Mouse (Mus musculus) hindbrain, embryonic 15.5 days (tissue): Measurements from ENCODE around the gene Erg. TPM values are rescaled to one million over a fixed set of nuclear protein-coding genes. Genes with fewer than 3 reads are reported as not detected.

Source experiments
- ATAC-seq: fragments of 200-750 bp; cut with Nextera tagmentation; 2 replicates; pipeline ENCODE4 v1.8.0; 2017; ENCODE audit warnings: low read depth, moderate number of reproducible peaks, moderate TSS enrichment; ENCODE audit not compliant: low FRiP score
- H3K27ac ChIP-seq: fragments of 300-500 bp; sonication (generic); replicated peaks from 2 replicates; pipeline ENCODE4 v1.5.1; 2015; ENCODE audit warnings: mild to moderate bottlenecking, inconsistent platforms
- H3K27me3 ChIP-seq: fragments of 300-500 bp; sonication (generic); 2 replicates; pipeline ENCODE4 v1.6.1; 2015; ENCODE audit warnings: control low read depth, inconsistent platforms
- H3K36me3 ChIP-seq: fragments of 300-500 bp; sonication (generic); 2 replicates; pipeline ENCODE4 v1.6.1; 2015; ENCODE audit warnings: control low read depth, inconsistent platforms
- H3K4me1 ChIP-seq: fragments of 300-500 bp; sonication (generic); replicated peaks from 2 replicates; pipeline ENCODE4 v1.6.1; 2015; ENCODE audit warnings: control low read depth, inconsistent platforms
- H3K4me2 ChIP-seq: fragments of 300-500 bp; sonication (generic); 2 replicates; pipeline ENCODE4 v1.6.1; 2015; ENCODE audit warnings: moderate library complexity, mild to moderate bottlenecking, inconsistent platforms
- H3K4me3 ChIP-seq: fragments of 300-500 bp; sonication (generic); 2 replicates; pipeline ENCODE4 v1.5.1; 2015; ENCODE audit warnings: mild to moderate bottlenecking, inconsistent platforms
- H3K9ac ChIP-seq: fragments of 300-500 bp; sonication (generic); 2 replicates; pipeline ENCODE4 v1.6.1; 2015; ENCODE audit warnings: inconsistent platforms
- H3K9me3 ChIP-seq: fragments of 300-500 bp; sonication (generic); 2 replicates; pipeline ENCODE4 v1.6.1; 2016; ENCODE audit warnings: control low read depth, inconsistent platforms
- WGBS: fragments of 180-500 bp; shearing (Covaris S2); methylation state at CpG from one replicate; pipeline ENCODE4 v1.1.7; 2015; 5-methylcytosine and 5-hydroxymethylcytosine counted together
- polyA plus RNA-seq: library from polyadenylated mRNA; unstranded; fragments of >200 nt; fragmentation: Nextera tagmentation; extraction: Ambion mirVana; gene quantifications from 2 replicates; pipeline ENCODE4 v1.2.1, GENCODE M21; 2015

Erg gene
- polyA plus RNA-seq, 1 experiment from 2014 or later, result 2.6 TPM

DNA sequence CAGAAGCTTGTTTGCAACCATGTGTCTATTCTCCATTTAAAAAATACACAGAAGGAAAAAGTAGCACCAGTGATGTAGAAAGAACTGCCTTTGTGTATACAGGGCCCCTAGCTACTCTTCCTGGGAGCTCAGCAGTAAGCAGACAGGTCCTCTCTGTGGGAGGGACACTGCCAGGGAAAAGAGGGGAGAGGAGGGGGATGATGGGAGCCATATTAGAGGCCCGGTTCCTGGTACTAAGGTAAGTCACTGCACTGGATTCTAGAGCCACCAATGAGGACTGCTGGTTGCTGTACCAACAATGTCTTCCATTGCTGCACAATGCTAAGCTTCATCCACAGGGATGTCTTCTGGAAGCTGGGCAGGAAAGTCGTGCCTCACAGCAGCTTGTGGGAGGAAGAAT is 80.3 kb downstream of the Erg start:
- no peaks in the 10 kb centered on the region for H3K4me1 ChIP-seq
- no peaks in the 10 kb centered on the region for H3K27me3 ChIP-seq
- H3K4me3 ChIP-seq, result no peak overlapping the region
- no peaks in the 10 kb centered on the region for H3K9me3 ChIP-seq
- ATAC-seq, result no peak
- H3K9ac ChIP-seq, result no peak overlapping the region
- no peaks in the 10 kb centered on the region for H3K36me3 ChIP-seq
- H3K27ac ChIP-seq, result no peak overlapping the region
- WGBS, result 85% methylated on average over 2 of the region's 2 CpGs
- no peak overlapping the region for H3K4me2 ChIP-seq

DNA sequence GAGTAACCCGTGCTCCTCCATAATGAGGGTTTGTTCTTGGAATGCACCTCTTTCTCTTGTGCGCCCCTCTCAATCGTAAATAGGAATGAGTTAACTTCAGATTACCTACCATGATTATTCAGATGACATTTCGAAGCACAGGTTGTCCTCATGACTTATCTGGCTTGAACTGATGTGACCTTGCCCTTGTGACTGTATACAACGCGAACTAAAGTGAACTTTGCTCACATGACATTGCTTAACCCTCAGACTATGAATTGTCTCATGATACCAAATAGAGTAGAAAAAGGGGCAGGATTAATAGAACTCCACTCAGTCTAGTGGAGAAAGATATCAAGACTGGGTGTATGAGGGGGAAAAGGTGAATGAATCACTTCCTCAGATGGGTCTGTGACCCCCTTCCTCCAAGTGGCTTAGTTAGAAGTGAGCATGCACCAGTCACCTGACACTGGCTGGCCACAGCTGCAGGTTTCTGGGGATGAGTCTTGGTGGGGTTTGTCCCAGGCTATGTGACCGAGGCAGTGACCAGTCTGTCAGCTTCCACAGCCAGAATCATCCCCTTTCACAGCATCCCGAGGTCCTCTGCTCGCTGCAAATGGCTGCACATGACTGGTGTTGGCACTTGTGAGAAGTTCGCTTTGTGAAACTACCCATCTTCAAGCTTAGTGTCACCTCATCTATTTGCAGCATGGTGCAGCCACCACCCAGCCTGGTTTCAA is 89.7 kb downstream of the Erg start:
- H3K36me3 ChIP-seq, result no peaks in the 10 kb centered on the region
- no peaks in the 10 kb centered on the region for H3K4me1 ChIP-seq
- ATAC-seq, result no peak
- H3K9me3 ChIP-seq, result no peaks in the 10 kb centered on the region
- no peak overlapping the region for H3K4me2 ChIP-seq
- no peak overlapping the region for H3K27ac ChIP-seq
- no peak overlapping the region for H3K4me3 ChIP-seq
- 91% methylated on average over 10 of the region's 10 CpGs for WGBS
- H3K9ac ChIP-seq, result no peak overlapping the region
- no peaks in the 10 kb centered on the region for H3K27me3 ChIP-seq

DNA sequence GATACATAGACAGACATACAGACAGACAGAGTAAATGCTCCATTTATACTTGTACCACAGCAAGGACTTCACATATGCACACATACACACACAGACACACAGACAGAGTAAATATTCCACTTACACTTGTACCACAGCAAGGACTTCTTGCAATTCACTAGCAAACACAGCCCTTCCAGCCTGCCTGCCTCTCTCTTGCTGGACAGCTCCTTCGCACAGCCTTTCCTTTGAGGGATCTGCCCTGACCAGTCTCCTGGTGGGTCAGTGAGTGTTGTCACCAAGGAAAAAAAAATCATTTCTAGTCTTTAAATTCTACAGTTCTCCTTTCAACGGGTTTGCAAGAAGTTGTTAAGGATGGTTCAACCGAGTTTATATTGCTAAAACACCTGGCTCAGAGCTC is 92.3 kb downstream of the Erg start:
- Histone ChIP-seq H3K4me1 (no peaks in the 10 kb centered on the region), H3K27me3 (no peaks in the 10 kb centered on the region), H3K9ac (no peak overlapping the region), H3K4me2 (no peak overlapping the region), H3K27ac (no peak overlapping the region), H3K9me3 (no peaks in the 10 kb centered on the region), H3K36me3 (no peaks in the 10 kb centered on the region), H3K4me3 (no peak overlapping the region)
- no peak for ATAC-seq
- WGBS, result 65% methylated on average over 3 of the region's 3 CpGs

DNA sequence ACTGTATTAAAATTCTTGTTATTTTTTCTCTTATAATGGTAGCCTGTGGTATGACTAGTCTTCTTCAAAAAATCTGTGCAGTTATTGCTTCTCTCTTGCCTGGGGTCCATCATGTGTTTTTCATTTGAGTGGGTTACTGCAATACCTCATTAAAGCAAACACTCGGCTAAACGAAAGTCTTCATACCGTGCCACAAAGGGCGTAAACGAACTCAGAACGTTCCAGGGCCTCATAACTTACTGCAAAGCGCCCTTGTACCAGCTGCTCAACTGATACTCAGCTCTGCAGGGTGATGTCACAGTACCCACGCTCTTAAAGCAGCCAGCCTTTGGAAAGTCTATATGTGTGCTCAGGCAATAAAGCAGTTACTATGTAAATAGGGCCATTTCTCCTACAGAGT is 93.1 kb downstream of the Erg start:
- H3K4me2 ChIP-seq, result no peak overlapping the region
- no peaks in the 10 kb centered on the region for H3K36me3 ChIP-seq
- 70% methylated on average over 8 of the region's 8 CpGs for WGBS
- ATAC-seq, result no peak
- no peak overlapping the region for H3K9ac ChIP-seq
- H3K9me3 ChIP-seq, result no peaks in the 10 kb centered on the region
- H3K27me3 ChIP-seq, result no peaks in the 10 kb centered on the region
- no peaks in the 10 kb centered on the region for H3K4me1 ChIP-seq
- no peak overlapping the region for H3K27ac ChIP-seq
- H3K4me3 ChIP-seq, result no peak overlapping the region

DNA sequence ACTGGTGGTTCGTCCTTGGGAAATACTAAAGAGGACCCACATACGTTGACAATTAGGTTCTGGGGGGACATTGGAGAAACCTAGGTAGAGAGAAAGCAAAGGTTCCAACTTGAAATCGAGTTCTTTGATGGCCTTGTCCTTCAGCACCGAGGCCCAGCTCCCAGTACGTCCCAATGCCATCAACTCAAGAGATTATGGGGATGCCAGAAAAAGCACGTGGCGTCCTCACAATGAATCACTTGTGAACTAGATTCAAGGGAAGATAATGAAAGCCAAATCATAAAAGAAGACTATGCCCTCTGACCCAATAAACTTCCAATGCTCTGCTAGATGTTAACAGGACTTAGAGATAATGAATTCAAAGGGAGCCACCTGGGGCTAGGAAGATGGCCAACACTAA is 94.2 kb downstream of the Erg start:
- Histone ChIP-seq H3K36me3 (no peaks in the 10 kb centered on the region), H3K4me2 (no peak overlapping the region), H3K27me3 (no peaks in the 10 kb centered on the region), H3K4me3 (no peak overlapping the region), H3K9me3 (no peaks in the 10 kb centered on the region), H3K27ac (no peak overlapping the region), H3K9ac (no peak overlapping the region), H3K4me1 (no peaks in the 10 kb centered on the region)
- WGBS, result 83% methylated on average over 7 of the region's 7 CpGs
- no peak for ATAC-seq

DNA sequence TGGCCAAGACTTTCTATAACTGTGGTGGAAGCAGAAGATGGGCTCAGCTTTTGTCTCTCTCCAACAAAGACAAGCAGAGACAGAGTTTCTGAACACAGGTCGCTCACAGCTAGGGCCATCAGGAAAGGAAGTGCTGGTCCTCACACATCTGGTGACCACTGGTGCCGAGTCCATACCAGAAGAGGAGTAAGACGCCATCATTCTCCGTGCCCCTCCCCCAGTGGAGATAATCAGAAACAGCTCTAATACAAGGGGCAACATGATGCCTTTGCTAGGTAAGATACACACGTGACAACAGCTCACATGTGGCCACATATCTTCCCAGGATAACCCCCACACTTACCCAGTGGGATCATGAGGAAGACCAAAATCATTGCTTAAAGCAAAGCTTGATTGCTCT is 96.0 kb downstream of the Erg start:
- H3K4me2 ChIP-seq, result no peak overlapping the region
- no peak overlapping the region for H3K27ac ChIP-seq
- no peaks in the 10 kb centered on the region for H3K4me1 ChIP-seq
- H3K27me3 ChIP-seq, result no peaks in the 10 kb centered on the region
- H3K36me3 ChIP-seq, result no peaks in the 10 kb centered on the region
- H3K9me3 ChIP-seq, result no peaks in the 10 kb centered on the region
- 88% methylated on average over 5 of the region's 5 CpGs for WGBS
- no peak for ATAC-seq
- H3K9ac ChIP-seq, result no peak overlapping the region
- no peak overlapping the region for H3K4me3 ChIP-seq

DNA sequence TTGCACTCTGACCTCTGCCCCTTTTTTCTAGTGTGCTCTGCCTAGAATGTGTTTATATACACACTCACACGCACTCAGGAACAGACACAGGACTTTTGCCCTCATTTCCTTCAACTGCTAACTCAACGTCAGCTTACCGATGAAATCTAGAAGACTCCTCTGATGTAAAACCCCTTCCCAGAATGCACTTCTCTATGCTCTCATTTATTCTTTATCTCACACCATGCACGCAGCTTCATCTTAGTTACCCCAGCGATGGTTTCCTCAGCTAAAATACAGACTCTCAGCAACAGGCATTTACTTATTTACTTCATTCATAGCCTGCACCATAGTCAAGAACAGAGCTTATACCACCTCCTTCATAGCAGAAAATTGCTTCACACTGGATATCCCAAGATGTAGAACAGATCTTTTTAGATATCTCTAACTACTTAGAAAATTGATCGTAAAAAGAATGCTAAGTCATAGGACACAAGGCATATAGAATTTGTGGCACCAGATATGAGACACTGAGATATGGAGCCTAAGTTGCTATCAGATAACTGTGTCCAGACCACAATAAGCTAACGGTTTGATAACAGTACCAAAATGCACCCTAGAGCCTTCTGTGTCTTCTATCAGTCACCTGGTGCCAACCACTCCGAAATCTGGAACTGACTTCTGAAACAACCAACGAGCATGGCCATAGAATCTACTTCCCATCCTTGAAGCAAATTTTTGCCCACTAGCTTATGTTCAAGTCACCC is 98.6 kb downstream of the Erg start:
- 83% methylated on average over 9 of the region's 9 CpGs for WGBS
- ATAC-seq, result no peak
- Histone ChIP-seq H3K9ac (no peak overlapping the region), H3K36me3 (no peaks in the 10 kb centered on the region), H3K9me3 (no peaks in the 10 kb centered on the region), H3K4me1 (no peaks in the 10 kb centered on the region), H3K27ac (no peak overlapping the region), H3K4me3 (no peak overlapping the region), H3K27me3 (no peaks in the 10 kb centered on the region), H3K4me2 (no peak overlapping the region)

DNA sequence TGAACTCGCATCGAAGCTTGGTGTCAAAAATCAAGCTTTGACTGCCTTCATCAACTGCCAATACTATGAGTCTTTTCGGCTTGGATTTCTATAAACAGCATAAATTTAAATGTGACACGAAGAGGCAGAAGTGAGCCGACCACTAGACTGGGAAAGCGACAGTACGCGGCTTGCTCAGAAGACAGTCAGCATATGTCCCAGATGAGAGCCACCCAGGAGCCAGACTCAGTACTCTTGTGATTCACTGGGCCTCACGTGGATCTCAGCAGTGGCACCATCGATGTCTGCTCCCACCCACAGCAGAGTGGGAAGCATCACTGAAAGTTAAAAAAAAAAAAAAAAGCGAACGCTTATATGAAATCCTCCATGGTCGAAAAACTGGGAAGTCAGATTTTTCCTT is 105.2 kb downstream of the Erg start:
- 94% methylated on average over 13 of the region's 13 CpGs for WGBS
- Histone ChIP-seq H3K4me3 (no peak overlapping the region), H3K27me3 (no peaks in the 10 kb centered on the region), H3K4me1 (no peaks in the 10 kb centered on the region), H3K27ac (no peak overlapping the region), H3K4me2 (no peak overlapping the region), H3K9me3 (no peaks in the 10 kb centered on the region), H3K9ac (no peak overlapping the region), H3K36me3 (no peaks in the 10 kb centered on the region)
- ATAC-seq, result no peak

DNA sequence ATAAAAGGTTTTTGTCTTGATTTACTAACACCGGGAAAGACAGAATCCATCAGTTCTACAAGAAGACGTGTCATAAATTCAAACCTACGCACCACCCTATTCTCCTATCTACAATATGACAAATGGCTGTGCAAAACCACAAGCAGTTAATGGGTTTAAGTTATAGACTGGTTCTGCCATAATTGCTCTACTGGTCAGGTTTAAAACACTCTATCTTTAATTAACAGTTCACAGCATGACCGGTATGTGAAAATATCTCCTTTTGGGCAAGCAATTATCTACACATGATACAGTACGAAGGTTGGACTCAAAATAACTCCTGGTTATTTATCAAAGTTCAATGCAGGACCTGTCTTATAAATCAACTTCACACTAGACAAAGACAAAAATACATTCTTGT is 107.8 kb downstream of the Erg start:
- H3K27ac ChIP-seq, result no peak overlapping the region
- 80% methylated on average over 5 of the region's 5 CpGs for whole genome bisulfite sequencing
- no peak for ATAC-seq
- no peak overlapping the region for H3K4me3 ChIP-seq
- no peak overlapping the region for H3K4me2 ChIP-seq
- no peaks in the 10 kb centered on the region for H3K9me3 ChIP-seq
- no peaks in the 10 kb centered on the region for H3K4me1 ChIP-seq
- no peaks in the 10 kb centered on the region for H3K27me3 ChIP-seq
- H3K36me3 ChIP-seq, result no peaks in the 10 kb centered on the region
- no peak overlapping the region for H3K9ac ChIP-seq

DNA sequence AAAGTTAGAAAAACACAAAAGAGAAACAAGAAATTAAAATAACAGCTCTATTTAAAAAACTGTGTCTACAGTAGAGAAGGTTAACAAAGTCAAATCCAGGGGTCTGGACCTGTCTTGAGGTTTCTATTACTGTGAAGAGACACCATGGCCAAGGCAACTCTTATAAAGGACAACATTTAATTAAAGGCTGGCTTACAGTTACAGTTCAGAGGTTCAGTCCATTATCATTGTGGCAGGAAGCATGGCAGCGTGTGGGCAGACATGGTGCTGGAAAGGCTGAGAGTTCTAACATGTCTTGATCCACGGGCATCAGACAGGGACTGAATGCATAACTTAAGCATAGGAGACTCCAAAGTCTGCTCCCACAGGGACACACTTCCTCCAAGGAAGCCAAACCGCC is 111.4 kb downstream of the Erg start:
- Histone ChIP-seq H3K36me3 (no peaks in the 10 kb centered on the region), H3K27ac (no peak overlapping the region), H3K4me1 (no peaks in the 10 kb centered on the region), H3K9me3 (no peaks in the 10 kb centered on the region), H3K9ac (no peak overlapping the region), H3K4me3 (no peak overlapping the region), H3K27me3 (no peaks in the 10 kb centered on the region), H3K4me2 (no peak overlapping the region)
- ATAC-seq, result no peak
- WGBS, result 91% methylated on average over 3 of the region's 3 CpGs

DNA sequence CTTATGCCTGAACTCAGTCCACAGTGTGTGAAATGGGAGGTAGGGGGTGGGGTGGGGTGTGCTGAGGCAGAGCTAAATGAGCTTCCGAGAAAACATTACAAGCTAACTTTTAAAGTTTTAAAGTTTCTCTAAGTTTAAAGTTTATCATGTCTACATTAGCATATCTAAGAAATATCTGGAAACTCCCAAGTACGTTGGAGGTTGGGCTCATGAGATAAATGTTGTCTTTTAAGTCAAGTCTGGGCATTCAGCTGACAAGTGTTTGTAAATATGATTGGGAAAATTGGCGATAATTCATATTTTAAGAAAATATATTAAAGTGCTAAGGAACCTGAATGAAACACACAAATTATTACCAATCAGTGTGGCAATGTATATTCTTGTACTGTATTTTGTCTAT is 112.4 kb downstream of the Erg start:
- no peak overlapping the region for H3K4me3 ChIP-seq
- no peaks in the 10 kb centered on the region for H3K27me3 ChIP-seq
- H3K9ac ChIP-seq, result no peak overlapping the region
- no peak overlapping the region for H3K4me2 ChIP-seq
- H3K4me1 ChIP-seq, result no peaks in the 10 kb centered on the region
- no peaks in the 10 kb centered on the region for H3K9me3 ChIP-seq
- no peak overlapping the region for H3K27ac ChIP-seq
- no peak for ATAC-seq
- 92% methylated on average over 3 of the region's 3 CpGs for WGBS
- H3K36me3 ChIP-seq, result no peaks in the 10 kb centered on the region

DNA sequence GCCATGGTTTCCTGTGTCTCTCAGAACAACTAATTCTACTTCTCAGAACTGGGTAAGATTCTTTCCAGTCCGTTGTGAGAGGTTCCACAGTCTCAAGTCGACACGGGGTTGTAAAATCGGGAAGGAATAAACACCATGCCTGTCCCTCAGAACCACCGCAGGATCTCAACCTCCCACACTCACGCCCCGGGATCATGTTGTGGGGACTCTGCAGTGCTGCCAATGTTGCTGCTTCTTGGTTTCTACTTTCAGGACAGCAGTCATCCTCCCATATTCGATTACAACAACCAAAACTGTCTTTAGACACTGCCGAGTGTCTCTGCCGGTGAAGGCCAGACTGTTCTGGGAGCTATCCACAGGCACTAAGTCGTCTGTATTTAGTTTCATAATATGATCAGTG is 113.6 kb downstream of the Erg start:
- no peak overlapping the region for H3K9ac ChIP-seq
- no peaks in the 10 kb centered on the region for H3K36me3 ChIP-seq
- no peak overlapping the region for H3K27ac ChIP-seq
- WGBS, result 88% methylated on average over 11 of the region's 11 CpGs
- no peak for ATAC-seq
- no peaks in the 10 kb centered on the region for H3K9me3 ChIP-seq
- no peak overlapping the region for H3K4me3 ChIP-seq
- H3K4me1 ChIP-seq, result no peaks in the 10 kb centered on the region; the same call in 1 of the 2 replicates
- no peak overlapping the region for H3K4me2 ChIP-seq
- H3K27me3 ChIP-seq, result no peaks in the 10 kb centered on the region
